Mouse (Mus musculus) myocyte (in vitro differentiated cells): Measurements from ENCODE around the gene Fgf11.

ENCODE experiments used
- CEBPB ChIP-seq: IDR thresholded peaks from 2 replicates; pipeline ENCODE4 v1.6.1; 2011; ENCODE audit warnings: mild to moderate bottlenecking, moderate library complexity; ENCODE audit not compliant: poor library complexity, insufficient read depth, severe bottlenecking
- MAX ChIP-seq: IDR thresholded peaks from one replicate; pipeline ENCODE4 v1.6.1; 2011; ENCODE audit warnings: low read depth, mild to moderate bottlenecking, control low read depth
- MYOD1 ChIP-seq, 3 experiments: IDR thresholded peaks; one replicate each; pipeline ENCODE4 v1.6.1; 2011; ENCODE audit warnings: control low read depth in 2 of 3, low read depth in 2 of 3, mild to moderate bottlenecking in 2 of 3, moderate library complexity in 1 of 3; ENCODE audit not compliant: insufficient read length in 2 of 3, control insufficient read depth in 1 of 3
- MYOG ChIP-seq, 3 experiments: IDR thresholded peaks; one replicate each; pipeline ENCODE4 v1.6.1; 2011; ENCODE audit warnings: control low read depth in 2 of 3, low read depth in 2 of 3, mild to moderate bottlenecking in 2 of 3; ENCODE audit not compliant: insufficient read length in 2 of 3, control insufficient read depth in 1 of 3, insufficient read depth in 1 of 3
- POLR2A ChIP-seq: IDR thresholded peaks from one replicate; pipeline ENCODE4 v1.6.1; 2011; ENCODE audit warnings: low read depth, mild to moderate bottlenecking, control low read depth, moderate library complexity; ENCODE audit not compliant: insufficient read length
- POLR2AphosphoS2 ChIP-seq: IDR thresholded peaks from one replicate; pipeline ENCODE4 v1.6.1; 2011; ENCODE audit warnings: low read depth, control low read depth; ENCODE audit not compliant: insufficient read length
- REST ChIP-seq: IDR thresholded peaks from one replicate; pipeline ENCODE4 v1.6.1; 2011; ENCODE audit warnings: mild to moderate bottlenecking, control low read depth, moderate library complexity; ENCODE audit not compliant: insufficient read depth, insufficient read length
- TCF12 ChIP-seq: IDR thresholded peaks from one replicate; pipeline ENCODE4 v1.6.1; 2011; ENCODE audit warnings: mild to moderate bottlenecking, control low read depth; ENCODE audit not compliant: poor library complexity, insufficient read depth, severe bottlenecking
- TCF3 ChIP-seq: IDR thresholded peaks from one replicate; pipeline ENCODE4 v1.6.1; 2011; ENCODE audit warnings: low read depth, control low read depth; ENCODE audit not compliant: insufficient read length
- USF1 ChIP-seq: IDR thresholded peaks from one replicate; pipeline ENCODE4 v1.6.1; 2011; ENCODE audit warnings: low read depth, mild to moderate bottlenecking, control low read depth, moderate library complexity

- TF ChIP-seq USF1 (no peak), CEBPB (no peak), POLR2AphosphoS2 (no peak), MAX (no peak), MYOD1 (IDR thresholded peaks at IDR 0.05; ENCODE audit: control insufficient read depth in 1 of 3, insufficient read length in 2 of 3, low read depth in 2 of 3) (no peak), TCF3 (no peak), POLR2A (no peak), MYOG (IDR thresholded peaks at IDR 0.05; ENCODE audit: control insufficient read depth in 1 of 3, insufficient read depth in 1 of 3, insufficient read length in 2 of 3, low read depth in 2 of 3) (no peak), TCF12 (no peak), REST (no peak)
Measured at GRCm38 (mm10) chr11:69754701-69755100, 47.0 kb downstream of the Fgf11 start.
